Mouse (Mus musculus) liver (tissue): ENCODE measurements around the gene Aph1c.
A peak's percentile ranks its signal among the peaks of the same experiment; 100 is the strongest.
"Not testable (repeated sequence)": the region's sequence is repeated elsewhere in the genome, so short reads cannot be mapped to it uniquely, and the experiment has no call there.

Experiments used
- DNase-seq: peaks from one replicate; pipeline ENCODE4 v3.0.0-alpha.2; 2020; ENCODE audit warnings: mixed read lengths

Gene Aph1c

DNA sequence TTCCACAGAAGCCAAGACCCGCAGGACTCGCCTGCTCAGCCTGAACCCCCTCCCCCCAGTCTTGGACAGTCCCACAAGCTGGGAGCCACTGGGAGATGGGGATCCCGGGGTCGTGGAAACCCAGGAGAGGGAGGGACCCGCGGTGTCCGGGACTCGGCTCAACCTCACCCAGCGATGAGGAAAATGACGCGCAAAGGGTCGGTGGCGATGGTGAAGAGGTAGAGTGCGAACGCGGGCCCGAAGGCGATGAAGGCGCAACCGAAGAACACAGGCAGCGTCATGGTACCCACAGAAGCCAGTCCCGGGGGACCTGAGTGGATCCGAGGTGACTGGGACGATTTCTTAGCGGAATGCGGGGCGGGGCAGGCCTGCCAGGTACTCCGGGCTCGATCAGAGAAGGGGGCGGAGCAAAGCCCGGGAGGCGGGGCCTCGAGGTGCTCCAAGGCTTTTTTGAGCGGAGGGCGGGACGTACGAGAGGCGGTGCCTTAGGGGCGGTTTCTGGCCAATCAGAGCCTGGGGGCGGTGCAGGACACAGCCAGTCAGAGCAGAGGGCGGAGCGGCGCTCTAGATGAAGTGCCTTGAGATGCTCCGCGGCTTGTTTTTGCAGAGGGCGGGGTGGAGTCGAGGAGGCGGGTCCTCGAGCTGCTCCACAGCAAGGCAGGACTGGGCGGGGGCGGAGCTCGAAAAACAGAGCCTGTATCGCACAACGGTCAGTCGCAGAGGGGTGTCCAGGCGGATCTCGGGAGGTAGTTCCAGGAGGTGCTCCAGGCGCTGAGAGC, at the start of gene Aph1c:
TSS of gene Aph1c (minus strand) at position 409 of the 779 bp plus-strand sequence.
- DNase-seq: peak; percentile 100

DNA sequence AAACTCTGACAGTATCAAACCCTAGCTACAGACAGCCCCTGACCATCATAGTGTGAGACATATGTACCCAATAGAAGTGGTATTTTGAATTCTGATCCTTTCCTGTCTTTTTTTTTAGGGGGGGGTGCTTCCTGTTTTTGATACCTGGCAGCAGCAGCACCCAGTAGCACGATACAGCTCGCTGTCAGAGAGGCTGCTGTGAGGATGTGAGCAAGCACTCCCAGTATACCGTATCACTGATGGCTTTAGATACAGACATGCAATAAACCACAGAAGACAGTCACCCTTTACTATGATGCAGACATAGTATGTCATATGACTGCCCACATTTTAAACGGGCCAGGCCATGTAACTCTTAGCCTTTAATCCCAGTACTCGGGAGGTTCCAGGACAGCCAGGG, 49.0 kb upstream of the Aph1c start:
- DNase-seq: no peak

DNA sequence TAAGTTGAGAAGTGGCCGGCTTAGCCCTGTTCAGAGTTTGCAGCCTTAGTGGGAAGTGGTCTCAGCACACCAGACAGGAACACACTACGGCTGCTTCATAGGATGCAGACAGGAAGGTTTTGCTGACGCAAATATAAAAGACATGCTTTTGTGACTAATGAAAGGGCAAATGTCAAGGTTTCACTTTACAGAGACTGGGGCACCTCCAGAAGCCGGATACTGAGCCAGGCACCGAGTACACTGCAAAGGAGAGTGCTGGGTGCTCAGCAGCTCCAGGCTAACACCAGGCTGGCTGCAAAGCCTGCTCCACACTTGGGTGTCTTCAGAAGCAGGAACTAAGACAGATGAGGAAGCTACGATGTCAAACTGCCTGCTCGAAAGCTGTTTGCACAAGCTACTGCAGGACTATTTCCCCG, 47.9 kb upstream of the Aph1c start:
- DNase-seq: no peak

GRCm38 (mm10) chr9:66881858-66882257, 47.3 kb upstream of the Aph1c start:
- no peak for DNase-seq

GRCm38 (mm10) chr9:66880752-66881151, 46.2 kb upstream of the Aph1c start:
- DNase-seq: no peak

GRCm38 (mm10) chr9:66879486-66879885, 45.0 kb upstream of the Aph1c start:
- DNase-seq: no peak

- no peak for DNase-seq
These were observed 44.4 kb upstream of the Aph1c start for GRCm38 (mm10) chr9:66878899-66879298.

DNA sequence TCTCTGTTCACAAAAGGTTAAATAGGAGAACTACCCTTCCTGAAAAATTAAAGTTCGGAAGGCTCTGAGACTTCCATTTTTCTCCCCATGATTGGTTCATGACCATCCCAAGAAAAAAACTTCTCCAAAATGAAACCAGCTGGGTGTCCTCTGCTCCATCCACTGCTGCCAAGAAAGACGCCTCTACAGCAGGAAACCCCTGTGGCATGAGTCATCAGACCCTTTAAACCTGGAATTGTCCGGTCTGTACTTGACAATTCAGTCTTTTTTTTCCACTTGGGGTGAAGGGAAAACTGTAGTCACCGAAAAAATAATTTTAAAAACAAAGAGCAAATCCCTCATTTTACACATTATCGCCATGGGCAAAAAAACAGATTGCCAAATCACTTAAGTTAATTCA, 42.1 kb upstream of the Aph1c start:
- no peak for DNase-seq

GRCm38 (mm10) chr9:66874297-66874696, 39.8 kb upstream of the Aph1c start:
- no peak for DNase-seq

DNA sequence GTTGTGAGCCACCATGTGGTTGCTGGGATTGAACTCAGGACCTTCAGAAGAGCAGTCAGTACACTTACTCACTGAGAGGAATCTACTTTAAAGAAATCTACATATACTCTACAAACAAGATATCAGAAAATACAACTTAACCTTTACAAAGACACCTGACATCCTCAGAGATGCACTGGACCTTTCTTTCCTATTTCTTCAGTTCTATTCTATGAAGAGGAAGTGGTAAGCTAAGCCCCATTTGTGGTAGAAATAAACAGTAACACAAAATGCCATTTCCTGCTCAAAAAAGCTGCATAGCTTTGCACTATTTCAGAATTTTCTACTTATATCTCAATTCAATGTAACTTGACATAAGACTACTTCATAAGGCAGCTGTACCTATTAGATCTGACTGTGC, 39.0 kb upstream of the Aph1c start:
- DNase-seq: no peak

DNA sequence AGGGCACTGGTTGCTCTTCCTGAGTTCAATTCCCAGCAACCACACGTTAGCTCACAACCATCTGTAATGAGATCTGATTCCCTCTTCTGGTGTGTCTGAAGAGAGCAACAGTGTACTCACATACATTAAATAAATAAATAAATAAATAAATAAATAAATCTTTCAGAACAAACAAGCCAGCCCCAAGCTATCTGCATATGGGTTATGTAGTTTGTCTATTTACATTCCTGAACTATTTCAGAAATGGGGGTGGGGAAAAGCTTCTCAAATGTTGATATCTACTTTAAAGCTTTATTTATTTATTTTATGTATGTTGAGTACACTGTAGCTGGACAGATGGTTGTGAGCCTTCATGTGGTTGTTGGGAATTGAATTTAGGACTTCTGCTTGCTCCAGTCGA, 38.5 kb upstream of the Aph1c start:
- not testable (repeated sequence) for DNase-seq

DNA sequence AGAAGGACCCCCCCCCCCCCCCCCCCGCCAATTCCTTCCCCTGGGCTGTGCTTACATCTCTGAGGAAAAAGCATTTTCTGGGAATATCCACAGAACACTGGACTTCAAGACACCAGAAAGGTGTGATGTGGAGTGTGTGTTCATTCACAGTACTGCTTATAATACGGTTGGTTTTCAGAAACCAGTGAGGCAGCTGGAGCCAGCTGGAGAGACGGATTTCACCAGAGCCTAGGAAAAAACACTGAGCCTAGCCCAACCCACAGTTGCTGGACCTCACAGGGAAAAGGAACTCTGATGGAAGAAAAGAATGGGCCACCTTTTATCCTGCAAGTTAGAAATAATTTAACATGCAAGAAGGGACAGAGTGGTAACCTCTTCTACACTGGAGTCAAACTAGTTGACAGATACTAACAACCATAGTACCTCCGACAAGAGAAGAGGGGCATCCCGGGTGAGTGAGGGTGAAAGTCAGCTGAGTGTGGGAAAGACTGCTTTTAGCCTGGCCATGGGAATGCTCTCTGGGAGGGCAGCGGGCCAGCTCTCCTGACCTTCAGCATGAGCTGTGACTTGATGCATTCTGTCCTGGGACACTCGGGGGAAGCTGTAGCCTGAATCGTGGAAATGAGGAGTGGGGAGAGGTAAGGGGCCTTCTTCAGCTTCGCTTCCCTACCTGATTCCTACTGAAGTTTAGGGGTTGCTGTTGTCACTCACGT, 37.6 kb upstream of the Aph1c start:
- DNase-seq: no peak

DNA sequence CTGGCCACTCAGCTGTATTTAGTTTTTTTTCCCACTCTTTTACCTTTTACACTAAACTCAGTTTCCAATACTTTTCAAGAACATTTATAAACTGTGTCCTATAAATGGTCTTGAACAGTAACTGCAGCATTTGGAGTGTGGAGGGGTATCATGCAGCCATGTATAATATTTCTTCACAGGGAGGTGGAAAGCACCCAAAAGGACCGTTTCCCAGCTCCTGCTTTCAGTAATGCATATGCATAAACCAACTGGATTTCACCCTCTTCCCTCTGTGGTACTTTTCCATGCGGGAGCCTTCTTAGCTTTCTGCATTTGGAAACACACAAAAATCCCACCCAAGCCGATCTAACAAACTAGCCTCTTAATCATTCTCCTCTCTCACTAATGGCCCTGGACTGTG, 30.2 kb upstream of the Aph1c start:
- DNase-seq: no peak

DNA sequence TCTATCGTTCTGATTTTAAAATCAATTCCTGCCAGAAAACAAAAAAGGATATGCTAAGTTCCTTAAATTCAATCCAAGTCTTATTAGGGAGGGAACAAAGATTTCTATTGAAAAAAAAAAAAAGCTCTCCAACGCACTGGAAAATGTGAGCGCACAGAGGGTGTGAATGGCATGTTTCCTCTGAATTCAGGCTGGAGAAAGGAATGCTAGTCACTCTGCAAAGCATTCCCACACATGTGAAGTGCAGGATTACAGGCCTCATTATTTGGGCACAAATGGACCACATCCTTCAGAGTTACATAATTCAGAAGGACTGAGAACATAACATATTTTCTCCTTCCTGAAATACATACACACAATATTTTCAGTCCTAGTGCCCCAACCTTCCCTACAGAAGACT, 28.9 kb upstream of the Aph1c start:
- no peak for DNase-seq

- DNase-seq: no peak
These were observed 27.7 kb upstream of the Aph1c start for GRCm38 (mm10) chr9:66862202-66862601.

- no peak for DNase-seq
These were observed 26.7 kb upstream of the Aph1c start for GRCm38 (mm10) chr9:66861104-66861767.

GRCm38 (mm10) chr9:66859523-66859922, 25.0 kb upstream of the Aph1c start:
- DNase-seq: no peak

DNA sequence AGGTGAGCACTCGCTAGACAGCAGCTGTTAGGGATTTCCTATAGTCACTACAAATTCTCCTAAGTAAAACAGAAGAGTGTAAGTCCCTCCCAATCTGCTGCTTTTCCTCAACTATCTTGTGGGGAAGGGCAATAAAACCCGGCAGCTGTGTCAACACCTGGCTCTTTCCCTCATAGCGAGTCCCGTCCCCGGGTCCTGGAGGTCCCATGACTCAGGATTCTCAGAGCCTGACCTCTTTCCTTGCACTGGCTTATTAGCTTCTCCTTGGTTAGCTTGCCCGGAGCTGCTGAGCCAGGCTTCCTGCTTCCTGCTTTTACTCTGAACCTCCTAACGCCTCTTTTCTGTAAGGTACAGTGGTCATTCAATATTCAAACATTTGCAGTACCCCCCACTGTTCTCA, 21.3 kb upstream of the Aph1c start:
- no peak for DNase-seq

- DNase-seq: no peak
These were observed 18.1 kb upstream of the Aph1c start for GRCm38 (mm10) chr9:66852592-66852991.

DNA sequence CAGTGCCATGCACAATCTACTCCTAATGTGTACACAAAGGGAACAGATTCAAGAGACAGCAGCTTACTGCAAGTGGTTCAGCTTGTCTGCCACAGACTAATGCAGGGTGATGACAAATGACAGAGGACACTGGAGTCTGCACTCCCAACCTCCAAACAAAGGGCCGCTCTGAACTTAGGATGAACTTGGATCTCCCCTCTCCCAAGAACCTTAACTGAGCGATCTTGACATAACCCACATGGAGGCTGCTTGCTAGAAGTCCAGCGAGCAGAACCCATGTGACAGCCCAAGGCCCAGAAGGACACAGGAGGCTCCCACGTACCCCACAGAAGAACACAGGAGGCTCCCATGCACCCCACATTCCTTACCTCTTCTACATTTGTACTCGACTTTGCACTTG, 16.4 kb upstream of the Aph1c start:
- no peak for DNase-seq

DNA sequence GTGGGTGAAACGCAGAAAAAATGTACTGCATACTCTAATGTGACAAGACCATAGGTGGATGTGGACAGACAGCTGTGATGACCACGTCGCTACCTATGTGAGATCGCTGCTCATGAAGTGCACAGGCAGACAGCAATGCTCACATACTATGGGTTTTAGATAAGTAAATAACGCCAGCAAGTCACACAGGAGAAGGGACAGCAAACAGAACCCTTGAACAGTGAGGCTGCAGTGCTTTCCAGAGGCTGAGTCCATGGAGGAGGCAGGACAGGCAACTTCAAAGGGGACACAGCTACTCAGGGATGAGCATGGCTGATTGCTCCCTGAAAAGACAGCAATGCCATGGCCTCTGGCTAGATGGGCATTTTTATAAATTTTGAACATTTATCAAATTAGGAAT, 12.3 kb upstream of the Aph1c start:
- DNase-seq: no peak

- peak; percentile 66 for DNase-seq
These were observed 563 bp upstream of the Aph1c start for GRCm38 (mm10) chr9:66835097-66835480.

- no peak for DNase-seq
These were observed 675 bp downstream of the Aph1c start for GRCm38 (mm10) chr9:66833851-66834250.

- no peak for DNase-seq
These were observed 2.1 kb downstream of the Aph1c start for GRCm38 (mm10) chr9:66832366-66832908.
